Mouse (Mus musculus) spleen, adult 2 months (tissue): ENCODE measurements around the gene Boc.

Source experiments
- CTCF ChIP-seq: fragments of 200-500 bp; IDR thresholded peaks from 2 replicates; pipeline ENCODE4 v1.5.1; 2011; ENCODE audit warnings: mild to moderate bottlenecking, inconsistent platforms; ENCODE audit not compliant: insufficient read depth, insufficient read length, insufficient replicate concordance; ENCODE audit errors: extremely low read depth
- POLR2A ChIP-seq: fragments of 200-500 bp; IDR thresholded peaks from 2 replicates; pipeline ENCODE4 v1.6.1; 2011; ENCODE audit warnings: low read depth, low read length, inconsistent platforms

DNA sequence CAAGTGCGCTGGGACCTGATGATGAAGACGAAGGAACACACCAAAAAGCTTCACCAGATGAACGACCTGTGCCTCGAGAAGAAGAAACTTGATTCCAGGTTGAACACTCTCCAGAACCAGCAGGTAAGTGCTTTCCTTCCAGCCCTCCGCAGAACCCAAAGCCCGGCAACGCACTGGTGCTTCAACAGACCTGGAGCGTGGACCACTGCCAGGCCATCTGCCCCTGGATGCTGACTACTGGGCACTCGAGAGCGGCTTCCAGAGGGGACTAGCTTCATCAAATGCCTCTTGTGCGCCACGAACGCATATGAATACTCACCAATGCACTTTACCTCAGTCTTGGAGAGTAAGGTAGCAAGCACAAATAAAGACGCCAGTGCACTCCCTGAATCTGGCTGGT, 78.8 kb downstream of the Boc start:
- TF ChIP-seq POLR2A (no peak), CTCF (no peak)
